Mouse (Mus musculus) thymus, postnatal 4 days (tissue): Measurements from ENCODE around the gene Adcy2.

Experiments
- DNase-seq: peaks from one replicate; pipeline ENCODE4 v3.0.0; 2021

Adcy2 gene

DNA sequence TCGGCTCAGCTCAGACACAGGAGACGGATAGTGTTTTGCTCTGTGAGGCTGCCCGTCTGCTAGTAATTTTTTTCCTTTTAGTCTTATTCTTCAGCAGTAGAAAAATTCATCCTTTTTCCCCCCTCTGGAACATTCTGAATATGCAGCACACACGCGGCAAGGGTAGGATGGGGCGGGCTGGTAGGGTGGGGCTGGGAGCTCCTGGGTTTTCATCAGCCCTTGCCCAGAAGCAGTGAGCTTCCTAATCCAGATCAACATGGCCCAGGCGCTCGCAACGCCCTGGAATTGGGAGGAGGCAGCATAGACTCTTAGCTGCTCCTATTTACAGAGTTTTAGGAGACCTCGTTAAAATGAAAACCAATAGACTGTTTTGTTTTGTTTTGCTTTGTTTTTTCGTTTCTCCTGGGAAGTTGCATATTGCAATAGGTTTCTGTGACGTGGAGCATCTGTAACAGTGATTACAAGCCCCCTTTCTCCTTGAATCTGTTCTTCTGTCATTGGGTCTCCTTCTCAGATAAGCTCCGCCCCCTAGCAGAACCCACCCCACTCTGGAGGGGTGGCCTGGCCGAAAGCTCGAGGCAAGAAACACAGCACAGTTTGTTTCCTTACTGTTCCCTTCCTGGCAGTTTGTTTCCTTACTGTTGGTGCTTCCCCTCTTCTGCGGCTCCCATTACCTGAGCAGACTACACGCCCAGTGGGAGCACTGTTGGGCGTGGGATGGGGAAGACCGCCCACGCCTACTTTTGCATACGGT is 391.5 kb downstream of the Adcy2 start:
- no peak for DNase-seq

DNA sequence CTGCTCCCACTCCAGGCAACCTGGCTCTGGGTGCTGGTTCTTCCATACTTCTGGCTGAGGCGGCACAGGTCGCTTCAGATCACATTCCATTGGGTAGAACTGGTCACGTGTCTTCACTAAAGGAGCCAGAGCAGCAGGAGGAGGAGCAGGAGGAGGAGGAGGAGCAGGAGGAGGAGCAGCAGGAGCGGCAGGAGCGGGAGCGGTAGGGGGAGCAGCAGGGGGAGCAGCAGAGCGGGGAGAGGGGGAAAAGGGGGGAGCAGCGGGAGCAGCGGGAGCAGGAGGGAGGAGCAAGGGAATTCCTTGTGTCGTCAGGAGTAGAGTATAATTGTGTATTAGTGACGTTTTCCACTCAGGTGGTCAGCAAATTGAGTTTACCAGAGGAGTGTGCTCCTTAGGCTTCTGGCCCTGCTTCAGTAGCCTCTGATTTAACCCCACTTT is 393.6 kb downstream of the Adcy2 start:
- DNase-seq = no peak

DNA sequence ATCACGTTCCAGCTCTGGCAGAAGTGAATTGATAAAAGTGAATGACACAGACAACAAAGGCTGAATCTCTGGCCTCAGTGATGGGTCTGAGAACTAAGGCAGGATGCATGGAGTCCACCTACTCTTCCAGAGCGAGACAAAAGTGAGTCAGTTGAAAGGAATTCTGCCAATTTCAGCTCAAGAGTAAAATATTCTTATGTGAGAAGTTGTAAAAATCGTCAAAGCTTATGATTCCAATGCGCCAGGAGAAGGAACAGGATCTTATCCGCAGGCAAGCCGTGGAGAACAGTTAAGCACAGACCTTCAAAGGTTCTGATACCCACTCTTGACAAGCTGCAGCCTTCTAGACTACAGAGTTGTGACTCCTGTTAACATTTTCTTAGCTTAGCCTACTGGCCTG is 396.3 kb downstream of the Adcy2 start:
- no peak for DNase-seq

DNA sequence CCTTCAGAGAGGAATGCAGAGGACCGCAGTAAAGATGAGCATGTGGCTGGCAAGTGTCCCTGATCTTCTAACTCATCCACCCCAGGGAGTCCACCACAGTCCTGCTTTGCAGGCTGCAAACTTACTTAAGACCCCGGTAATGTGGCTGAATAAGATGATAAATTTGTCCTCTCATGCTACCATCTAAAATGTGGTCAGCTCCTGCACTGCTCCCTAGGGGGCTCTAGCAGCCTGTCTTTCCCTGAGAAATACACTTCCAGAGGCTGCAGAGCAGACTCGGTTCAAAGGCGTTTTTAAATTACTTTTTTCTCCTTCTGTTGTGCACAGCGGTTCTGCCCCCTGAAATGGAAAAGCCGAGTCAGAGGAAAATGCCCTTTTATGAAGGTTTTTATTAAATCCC is 398.2 kb downstream of the Adcy2 start:
- no peak for DNase-seq

DNA sequence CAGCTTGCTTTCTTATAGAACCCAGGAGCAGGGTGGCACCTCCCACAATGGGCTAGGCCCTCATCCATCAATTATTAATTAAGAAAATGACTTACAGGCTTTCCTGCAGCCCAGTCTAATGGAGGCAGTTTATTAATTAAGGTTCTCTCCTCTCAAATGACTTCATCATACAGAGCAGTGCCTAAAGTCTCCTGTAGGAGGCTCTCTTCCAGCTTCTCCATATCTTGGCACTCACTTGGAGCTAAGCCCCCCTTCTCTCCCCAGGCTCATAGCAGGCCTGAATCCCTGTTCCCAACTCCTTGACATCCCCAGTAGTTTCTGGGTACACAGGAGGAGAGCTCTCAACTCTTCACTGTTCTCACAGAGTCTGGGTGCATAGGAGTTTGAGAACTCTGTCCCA is 400.4 kb downstream of the Adcy2 start:
- DNase-seq = no peak

DNA sequence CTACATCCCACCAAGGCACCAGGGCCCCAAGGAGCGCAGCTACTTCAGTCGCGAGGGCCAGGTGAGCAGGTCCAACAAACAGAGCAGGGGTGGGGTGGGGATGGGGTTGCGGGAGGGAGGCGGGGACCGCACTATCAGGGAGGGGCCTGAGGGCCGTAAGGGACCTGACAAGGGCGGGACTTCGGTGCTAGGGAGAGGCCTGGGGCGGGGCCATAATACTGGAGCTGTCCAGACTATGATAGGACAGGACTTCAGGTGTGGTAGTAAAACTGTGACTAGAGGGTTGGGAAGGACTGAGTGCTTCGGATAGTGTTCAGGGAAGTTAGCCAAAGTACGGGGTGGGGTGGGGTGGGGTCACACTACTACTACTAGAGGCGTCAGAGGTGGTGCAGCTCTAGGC is 401.7 kb downstream of the Adcy2 start:
- no peak for DNase-seq

DNA sequence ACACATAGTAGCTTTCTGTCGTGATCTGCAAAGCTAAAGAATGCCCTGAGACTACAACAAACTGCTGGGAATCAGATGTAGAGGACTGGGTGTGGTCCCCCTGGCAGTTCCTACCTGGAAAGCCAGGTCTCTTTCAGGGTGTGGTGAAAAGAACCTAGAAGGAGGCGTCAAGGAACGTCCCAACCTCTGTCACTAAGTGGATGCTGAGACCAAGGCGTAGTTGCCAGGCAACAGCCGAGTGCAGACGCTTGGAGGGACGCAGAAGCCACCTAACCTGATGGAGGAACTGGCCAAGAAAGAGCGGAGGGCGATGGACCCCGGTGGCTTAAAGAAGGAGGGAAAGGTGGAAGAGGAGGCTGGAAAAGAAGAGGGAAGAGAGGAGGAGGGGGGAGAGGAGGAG is 402.1 kb downstream of the Adcy2 start, which contains the start of gene 1700001L19Rik:
TSS of gene 1700001L19Rik (plus strand) at position 223 of the 400 bp plus-strand sequence.
- no peak for DNase-seq

DNA sequence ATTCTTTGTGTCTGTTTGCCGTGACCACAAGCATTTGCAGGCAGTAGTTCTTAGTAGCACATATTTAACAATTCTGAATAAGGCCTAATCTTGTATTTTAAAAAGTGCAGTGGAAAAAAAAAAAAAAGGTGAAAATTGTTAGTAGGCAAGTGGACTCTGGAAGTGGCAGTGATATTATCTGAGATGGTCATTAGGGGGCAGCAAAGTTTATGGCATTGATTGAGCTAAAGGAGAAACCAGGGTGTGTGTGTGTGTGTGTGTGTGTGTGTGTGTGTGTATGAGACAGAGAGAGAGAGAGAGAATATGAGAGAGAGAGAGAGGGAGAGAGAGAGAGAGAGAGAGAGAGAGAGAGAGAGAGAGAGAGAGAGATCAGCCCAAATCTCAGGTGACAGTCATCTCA is 405.5 kb downstream of the Adcy2 start:
- DNase-seq = no peak

DNA sequence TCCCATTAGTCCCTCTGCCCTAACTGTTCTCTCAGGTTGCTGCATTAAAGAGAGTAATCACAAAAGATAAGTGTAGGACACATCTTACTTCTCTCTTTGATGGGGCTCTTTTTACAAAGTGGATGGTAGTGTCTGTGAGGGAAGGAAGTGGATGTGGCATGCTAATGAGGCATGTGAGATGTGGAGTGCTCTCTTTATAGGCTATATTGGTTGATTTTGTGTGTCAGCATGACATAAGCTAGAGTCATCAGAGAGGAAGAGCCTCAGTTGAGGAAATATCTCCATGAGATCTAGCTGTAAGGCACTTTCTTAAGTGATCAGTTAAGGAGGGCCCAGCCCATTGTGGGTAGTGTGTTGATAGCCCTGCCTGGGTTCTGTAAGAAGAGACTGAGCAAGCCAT is 411.0 kb downstream of the Adcy2 start:
- DNase-seq = no peak

DNA sequence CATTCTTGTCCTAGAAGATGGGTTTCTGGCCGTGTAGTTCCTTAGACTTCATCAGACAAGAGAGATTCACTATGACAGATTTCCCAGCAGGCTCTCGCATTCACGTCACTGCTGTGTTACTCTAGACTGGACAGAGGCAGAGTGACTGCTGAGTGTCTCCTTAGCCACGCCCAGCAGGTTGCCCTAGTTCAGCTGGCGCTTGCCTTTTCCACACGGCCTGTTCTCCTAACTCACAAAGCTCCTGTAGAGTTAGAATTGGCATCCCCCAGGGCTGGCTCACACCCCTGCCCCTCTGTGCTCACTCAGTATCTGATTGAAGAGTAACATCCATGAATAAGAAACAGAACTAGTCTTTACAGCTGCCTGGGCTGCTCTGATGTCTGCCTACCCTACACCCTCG is 413.9 kb downstream of the Adcy2 start:
- no peak for DNase-seq

DNA sequence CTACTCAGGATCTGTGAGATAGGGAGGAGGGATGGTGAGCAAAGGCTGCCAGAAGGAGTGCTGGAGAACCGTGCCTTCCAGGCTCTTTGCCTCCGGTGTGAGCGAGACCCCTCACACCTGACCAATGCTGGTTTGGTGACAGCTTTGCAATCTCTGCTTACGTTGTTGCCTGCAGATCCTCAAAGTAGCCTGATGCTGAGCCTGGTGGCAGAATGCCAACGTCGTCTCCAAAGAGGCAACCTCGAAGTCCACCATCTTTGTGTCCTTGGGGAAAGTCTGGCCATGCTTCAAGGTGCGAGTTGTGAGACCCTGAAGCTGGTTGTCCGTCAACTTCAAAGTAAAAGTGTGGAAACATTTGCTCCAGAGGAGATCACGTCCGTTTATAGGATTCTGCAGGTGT is 415.4 kb downstream of the Adcy2 start:
- no peak for DNase-seq

DNA sequence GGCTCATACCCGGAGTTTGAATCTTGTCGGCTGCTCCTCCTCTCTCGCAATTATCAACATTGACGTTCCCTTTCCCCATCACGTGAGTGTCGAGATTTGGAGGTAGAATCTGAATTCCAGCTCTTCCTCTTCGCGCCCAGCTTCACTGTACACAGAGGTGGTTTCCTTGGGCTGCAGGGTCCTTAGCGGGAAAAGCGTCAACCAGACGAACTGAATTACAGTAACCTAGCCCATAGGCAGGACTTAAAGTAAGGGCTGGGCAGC is 416.9 kb downstream of the Adcy2 start:
- no peak for DNase-seq

DNA sequence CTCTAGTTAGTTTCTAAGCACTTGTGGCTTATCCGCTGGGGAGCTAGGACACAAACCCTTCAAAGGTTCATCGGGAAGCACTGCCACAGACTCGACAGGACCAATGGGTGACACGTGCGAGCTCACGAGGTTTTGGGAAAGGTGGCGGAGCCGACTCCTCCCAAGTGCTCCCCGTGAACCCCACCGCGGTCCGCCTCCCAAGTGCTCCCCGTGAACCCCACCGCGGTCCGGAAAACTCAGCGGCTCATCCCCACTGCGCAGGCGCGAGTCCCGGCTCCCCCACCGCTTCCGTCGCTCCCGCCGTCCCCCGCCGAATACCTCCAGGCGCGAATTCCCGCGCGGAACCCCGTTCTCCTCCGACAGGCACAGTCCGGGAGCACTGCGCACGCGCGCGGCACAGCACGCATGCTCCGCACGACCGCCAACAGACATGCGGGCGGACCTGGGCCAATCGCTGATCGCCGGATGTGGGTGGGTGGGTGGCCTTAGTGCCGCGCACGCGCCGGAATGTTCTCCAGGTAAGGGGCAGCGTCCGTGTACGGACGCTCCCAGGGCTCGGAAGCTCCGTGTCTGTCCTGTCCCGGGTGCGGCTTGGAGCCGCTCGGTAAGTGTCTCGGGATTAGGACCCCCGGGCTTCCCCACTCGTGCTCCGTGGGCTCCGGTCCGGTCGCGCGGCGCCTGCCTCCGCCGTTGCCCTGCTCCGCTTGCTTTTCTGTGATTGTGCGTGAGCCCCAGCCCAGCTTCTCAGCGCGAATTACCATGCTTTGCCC is 417.4 kb downstream of the Adcy2 start, which contains the start of the genes Mtrr and Fastkd3:
TSS of gene Mtrr (minus strand) at position 403 of the 770 bp plus-strand sequence.
TSS of gene Fastkd3 (plus strand) at position 488 of the 770 bp plus-strand sequence.
- DNase-seq = peak; percentile 97

DNA sequence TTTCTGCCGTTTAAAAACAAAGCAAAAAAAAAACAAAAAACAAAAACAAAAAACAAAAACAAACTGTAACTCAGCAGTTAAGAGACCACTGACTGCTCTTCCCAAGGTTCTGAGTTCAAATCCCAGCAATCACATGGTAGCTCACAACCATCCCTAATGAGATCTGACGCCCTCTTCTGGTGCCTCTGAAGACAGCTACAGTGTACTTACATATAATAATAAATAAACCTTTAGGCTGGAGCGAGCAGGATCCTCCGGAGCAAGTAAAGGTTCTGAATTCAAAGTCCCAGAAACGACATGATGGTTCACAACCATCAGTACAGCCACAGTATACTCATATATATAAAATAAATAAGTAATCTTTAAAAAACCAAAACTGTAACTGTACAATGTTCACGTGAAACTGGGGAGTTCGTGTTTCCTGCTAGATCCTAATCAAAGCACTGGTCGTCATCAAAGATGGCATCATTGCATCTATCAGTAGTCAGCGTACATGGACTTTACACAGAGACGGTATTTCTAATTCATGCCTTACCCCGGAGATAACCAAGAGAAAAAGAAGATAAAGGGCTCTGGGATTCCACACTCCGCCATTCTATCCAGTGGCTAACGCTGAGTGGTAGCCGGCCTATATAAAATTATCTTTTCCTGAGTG is 418.1 kb downstream of the Adcy2 start:
- no peak for DNase-seq

DNA sequence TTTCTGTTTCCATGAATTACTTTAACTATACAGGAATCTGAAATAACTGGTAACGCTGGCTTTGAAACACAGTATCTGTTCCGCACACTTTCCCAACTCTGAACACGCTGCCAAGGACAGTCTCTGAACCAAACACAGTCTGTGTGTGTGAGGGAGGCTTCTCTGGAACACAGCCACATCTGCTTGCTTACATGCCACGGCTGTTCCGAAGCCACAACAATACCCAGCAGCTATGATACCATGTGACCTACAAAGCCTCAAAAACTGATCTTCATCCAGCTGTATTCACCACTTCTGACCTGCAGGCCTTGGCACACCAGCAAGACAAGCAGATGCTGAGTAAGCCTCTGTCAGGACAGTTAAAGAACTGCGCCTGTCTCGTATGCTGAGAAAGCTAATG is 421.4 kb downstream of the Adcy2 start:
- no peak for DNase-seq

DNA sequence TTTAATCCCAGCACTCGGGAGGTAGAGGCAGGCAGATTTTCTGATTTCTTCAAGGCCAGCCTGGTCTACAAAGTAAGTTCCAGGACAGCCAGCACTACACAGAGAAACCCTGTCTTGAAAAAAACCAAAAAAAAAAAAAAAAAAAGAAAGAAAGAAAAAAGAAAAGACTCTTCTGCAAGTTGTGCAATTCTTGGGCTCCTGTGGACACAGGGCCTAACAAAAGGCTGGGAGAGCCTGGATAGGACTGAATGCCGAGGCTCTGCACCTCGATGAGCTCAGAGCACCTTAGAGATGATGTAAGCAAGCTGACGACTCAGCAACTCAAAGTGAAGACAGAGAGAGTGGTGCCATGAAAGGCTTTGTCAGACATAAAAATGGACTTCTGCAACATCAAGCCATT is 424.9 kb downstream of the Adcy2 start:
- no peak for DNase-seq

DNA sequence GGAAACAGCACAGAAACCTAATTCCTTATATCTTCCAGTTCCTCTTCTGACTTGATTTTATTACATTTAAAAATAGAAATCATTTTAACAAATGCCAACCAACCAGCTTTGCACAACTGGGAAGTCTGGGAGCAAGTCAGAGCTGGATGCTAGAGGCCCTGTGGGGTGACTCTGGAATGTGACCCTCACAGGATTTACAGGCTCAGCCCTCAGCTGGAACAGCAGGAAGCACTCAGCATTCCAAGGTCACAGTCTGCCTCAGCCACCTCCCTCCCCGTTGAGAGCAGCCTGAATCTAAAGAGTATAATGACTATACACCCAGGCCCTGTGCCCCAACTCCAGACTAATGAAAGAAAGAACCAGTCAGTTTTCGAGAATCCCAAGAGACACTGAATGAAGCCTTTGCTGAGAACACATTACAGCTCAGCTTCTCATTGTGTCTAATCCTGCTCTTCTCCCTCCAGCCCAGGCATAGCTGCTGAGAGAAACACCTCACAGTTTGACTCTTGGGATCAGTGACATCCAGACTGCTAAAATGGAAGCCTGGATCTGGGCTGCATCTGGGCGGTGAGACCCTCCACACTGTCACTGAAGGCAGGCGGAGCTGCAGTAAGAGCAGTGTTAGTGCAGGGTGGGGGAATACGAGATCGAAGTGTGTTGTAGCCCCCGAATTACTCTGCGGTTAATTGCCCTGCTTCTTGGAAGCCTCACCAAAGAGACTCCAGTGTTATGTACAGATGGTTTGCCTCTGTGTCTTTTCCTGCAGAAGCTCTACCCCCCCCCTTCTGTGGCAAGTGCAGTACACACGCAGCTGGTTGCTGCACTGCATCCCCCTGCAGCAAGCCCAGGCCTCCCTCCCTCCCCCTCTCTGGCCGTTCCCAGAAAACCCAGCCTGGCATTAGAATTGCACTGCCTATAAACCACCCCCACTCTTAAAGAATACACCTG is 426.1 kb downstream of the Adcy2 start:
- DNase-seq = no peak

DNA sequence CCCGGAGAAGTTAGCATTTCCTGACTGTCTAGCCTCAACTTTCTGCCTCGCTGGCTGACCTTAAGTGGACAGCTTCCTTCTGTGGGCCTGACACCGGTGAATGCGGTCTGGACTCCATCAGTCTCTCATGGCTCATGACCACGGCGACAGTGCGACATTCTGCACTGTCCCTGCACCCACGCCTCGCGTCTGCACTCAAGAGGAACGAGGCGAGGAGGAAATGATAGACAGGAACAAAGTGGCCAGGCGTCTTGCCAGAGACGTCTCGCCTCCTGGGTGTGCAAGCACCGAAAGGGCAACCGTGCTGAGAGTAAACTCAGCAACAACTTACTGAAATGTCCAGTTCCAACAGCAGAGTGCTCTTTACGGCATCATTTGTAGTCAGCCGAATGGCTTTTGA is 427.1 kb downstream of the Adcy2 start:
- DNase-seq = no peak
